Mouse (Mus musculus): ENCODE measurements around the gene Sept5. TPM values are rescaled to one million over a fixed set of nuclear protein-coding genes. Genes with fewer than 3 reads are reported as not detected.

Gene Sept5
- total RNA-seq, 2 experiments from 2014 or later: 2.6 TPM; not detected in 1

DNA sequence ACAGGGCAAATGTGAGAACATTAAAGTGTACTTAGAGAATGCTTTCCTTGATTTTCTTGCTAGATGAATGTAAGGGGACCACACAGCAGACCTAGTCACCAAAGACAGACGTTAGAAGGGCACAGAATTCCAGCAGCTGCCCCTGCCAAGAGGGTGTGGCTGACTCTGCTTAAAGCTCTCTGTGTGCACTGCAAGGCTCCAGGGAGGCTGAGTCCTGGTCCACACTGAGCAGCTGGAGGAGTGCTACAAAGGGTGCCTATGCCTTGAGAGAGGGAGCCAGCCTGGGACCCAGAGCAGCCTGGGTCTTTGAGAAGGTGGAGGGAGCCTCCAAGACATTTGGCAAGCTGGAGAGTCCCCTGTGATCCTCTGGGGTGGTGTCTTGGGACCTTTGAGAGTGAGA lies 3.6 kb upstream of the Sept5 start:
- ATAC-seq (replicated peaks; ENCODE audit: poor library complexity, severe bottlenecking): no peak

DNA sequence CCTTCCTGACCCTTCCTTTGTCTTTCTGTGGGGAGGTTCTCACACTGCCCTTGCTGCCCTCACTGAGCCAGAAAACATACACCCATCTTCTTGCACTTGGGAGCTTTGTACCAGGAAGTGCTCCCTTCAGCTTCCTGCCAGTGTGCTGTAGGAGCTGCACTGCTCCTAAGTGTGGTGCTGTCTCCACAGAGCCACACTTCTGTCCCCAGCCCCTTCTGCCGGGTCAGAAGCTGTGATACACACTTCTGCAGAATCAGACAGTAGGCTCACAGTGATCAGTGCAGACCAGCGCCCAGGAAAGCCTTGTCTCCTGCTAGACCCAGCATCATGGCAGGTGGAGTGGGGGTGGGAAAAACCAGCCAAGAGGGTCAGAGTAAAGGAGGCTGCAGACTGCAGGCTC lies 3.1 kb upstream of the Sept5 start:
- ATAC-seq (replicated peaks; ENCODE audit: poor library complexity, severe bottlenecking): no peak

DNA sequence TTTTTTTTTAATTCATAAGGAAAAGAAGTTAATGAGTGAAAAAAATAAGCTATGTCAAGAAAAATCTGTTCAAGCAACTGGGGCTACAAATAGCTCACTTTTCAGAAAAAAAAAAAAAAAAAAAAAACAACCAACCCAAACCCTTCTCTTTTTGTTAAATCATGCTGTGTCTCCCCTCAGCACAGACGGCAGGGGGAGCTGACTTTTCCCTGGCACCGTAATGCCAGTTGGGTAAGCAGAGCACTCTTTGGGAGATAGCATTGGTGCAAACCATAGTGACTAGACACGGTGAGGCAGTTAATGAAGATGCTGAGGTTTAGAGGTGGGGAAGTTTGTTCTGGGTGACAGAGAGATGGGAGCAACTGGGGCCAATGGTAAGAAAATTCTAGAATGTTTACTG lies 2.3 kb upstream of the Sept5 start:
- ATAC-seq (replicated peaks; ENCODE audit: poor library complexity, severe bottlenecking): no peak

DNA sequence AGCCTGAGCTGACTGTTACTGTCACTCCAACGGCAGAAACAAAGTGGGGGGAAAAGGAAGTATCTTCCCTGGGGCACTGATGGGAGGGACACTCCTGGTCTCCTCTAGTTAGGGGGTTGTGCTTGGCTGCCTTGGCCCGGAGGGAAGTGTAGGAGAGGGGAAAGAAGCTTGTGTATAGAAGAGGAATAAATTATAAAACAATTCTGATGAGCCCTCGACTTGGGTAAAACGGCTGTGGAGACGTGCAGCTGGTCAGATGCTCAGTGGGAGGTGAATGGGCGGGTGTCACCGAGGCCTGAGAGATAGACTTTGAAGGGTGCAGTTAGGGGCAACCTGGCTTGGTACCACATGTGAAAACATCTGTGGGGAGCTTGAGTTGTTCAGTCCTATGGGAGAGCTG lies 1.4 kb upstream of the Sept5 start:
- ATAC-seq (replicated peaks; ENCODE audit: poor library complexity, severe bottlenecking): no peak

DNA sequence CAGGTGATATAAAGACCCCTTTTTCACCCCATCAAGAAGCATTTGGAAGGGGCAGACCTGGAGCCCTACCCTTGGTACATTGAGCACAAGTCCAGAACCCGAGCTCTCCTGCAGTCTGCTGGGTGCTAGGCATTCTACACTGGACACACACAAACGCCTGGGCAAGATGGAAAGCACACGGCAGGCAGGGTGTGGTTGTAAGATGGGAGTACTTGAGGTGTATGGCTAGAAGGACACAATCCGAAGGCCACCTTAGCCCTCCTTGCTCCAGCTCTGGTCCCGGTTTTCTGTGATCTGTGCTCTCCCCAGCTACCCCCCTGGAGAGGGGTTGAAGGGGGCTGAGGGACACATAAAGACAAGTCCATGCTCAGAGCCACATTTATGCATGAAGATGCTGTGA lies 537 bp upstream of the Sept5 start:
- no peak for ATAC-seq (replicated peaks; ENCODE audit: poor library complexity, severe bottlenecking)

DNA sequence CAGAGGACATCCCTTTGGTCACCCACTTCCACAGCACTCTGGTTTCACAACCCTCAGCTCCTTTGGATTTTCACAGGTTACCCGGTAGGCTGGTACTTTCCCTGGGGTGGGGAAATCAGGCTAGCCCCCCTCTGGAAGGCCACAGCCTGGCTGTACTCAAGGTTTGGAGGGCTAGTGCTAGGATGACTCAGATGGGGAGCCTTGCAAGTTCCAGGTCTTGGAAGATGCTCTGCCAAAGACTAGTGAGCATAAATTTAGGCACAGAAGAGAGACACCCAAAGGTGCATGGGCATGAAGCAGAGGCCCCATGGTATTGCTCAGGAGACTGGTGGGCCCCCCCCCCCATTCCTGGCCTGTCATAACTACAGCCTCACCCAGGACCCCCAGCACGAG lies 810 bp downstream of the Sept5 start:
- ATAC-seq (replicated peaks; ENCODE audit: poor library complexity, severe bottlenecking): peak; percentile 11; the same call in 1 of the 2 replicates

DNA sequence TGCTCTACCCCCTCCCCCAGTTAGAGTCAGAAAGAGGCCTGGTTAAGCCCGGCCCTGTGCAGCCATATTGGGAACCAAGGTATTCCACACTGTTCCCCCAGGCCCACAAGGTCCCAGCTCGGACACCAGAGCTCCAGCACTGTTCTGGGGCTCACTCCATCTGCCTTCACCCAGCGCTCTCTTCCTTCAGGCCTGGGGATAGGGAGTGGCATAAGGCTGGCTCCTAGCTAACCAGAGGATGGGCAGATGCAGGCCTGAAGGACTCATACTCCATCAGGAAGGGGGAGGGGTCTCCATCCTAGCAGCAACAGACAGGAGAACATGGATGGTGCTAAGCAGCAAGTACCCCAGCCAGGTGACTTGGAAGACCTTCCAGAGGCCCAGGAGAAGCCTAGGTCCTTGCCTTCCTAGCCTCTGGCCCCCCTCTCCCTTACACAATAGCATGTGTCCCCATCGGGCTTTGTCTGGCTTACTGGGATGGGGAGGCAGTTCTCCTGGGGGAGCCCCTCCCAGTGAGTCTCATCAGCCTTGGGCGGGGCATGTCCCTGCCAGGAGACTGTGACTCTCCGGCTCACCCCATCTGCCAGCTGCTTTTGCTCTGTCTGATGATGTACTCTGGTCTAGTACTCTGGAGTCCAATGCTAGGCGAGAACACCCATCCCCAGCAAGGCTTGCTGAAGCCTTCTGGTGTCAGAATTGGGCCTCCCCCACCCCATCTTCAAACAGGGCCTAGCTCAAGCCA lies 1.4 kb downstream of the Sept5 start:
- ATAC-seq (replicated peaks; ENCODE audit: poor library complexity, severe bottlenecking): no peak

DNA sequence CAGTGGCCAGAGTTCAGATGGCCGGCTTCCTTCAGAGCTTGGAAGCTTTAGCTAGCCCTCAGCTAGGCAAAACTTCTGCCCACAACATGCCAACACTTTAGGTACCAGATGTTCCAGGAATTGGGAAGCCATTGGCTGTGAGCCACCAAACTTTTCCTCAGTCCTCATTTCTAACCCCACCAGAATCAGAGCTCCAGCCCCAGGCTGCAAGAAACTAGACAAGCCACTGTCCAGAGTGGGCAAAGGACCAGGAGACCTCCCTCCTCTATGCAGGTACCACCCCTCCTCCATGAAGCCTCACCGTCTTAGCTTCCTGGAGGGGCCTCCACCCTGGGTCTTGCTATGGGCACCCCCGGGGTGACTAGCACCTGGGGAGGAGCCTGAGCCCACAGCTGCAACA lies 2.6 kb downstream of the Sept5 start:
- no peak for ATAC-seq (replicated peaks; ENCODE audit: poor library complexity, severe bottlenecking)

DNA sequence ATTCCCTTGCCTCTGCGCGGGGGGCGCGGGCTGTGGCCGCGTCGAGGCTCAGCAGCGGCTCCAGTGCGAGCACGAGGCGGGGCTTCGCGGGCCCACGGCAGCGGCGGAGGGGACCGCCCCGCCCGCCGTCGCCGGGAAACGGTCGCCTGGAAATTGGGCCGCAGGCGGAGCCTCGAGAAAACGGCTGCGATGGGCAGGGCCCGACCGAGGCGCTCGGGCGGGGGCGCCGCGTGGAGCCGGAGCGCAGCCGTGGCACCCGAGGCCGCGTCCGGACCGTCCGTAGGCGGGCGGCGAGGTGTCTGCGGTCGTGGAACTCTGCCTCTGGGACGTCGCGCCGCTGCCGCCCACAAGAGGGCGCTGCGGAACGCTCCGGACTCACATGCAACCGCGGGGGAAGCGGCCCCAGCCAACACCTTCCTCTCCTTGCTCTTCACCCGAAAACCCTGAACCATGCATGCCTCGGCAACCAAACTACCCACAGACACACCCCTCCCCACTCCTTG lies 3.3 kb downstream of the Sept5 start, which contains the start of gene Gm49601:
Gene Gm49601 (minus strand): TSS at position 52 of the 503 bp plus-strand sequence.
- ATAC-seq (replicated peaks; ENCODE audit: poor library complexity, severe bottlenecking): peak; percentile 73

DNA sequence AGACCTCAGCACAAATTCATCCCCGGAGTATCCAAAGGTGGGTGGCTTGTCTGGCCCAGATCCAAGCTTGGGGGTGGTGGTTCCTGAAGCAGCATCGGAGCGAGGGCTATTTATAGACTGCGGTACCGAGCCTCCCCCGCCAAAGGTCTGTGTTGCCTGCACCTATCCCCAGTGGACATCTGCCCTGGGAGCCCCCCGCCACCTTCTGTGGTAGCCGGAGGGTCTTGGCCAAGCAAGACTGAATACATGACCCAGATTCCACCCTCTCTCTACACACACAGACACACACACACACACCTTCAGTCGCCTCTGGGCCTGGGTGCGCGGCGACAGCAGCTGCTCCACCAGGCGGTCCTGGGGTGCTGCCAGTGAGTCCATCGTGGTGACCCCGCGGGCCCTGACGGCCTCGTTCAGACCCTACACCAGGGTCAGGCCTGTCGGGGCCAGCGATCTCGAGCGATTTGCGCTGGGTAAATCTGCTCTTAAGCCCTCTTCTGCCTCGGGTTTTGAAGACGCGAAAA lies 3.9 kb downstream of the Sept5 start:
- ATAC-seq (replicated peaks; ENCODE audit: poor library complexity, severe bottlenecking): no peak

DNA sequence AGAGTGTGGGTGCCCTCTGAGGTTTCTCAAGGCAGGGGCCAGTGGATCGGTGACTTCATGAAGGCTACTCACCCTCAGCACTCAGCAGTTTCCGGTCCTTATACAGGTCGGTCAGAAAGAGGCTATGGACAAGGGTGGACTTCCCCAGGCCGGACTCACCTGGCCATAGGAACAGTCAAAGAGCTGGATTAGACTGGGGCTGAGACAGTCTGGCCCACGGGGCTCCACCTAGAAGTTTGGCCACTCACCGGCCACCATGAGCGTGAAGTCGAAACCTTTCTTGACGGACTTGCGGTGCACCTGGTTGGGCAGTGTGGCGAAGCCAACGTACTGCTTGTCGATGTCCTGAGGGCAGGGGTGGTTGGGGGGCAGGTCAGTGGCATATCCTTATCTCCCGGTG lies 4.7 kb downstream of the Sept5 start:
- ATAC-seq (replicated peaks; ENCODE audit: poor library complexity, severe bottlenecking): no peak

DNA sequence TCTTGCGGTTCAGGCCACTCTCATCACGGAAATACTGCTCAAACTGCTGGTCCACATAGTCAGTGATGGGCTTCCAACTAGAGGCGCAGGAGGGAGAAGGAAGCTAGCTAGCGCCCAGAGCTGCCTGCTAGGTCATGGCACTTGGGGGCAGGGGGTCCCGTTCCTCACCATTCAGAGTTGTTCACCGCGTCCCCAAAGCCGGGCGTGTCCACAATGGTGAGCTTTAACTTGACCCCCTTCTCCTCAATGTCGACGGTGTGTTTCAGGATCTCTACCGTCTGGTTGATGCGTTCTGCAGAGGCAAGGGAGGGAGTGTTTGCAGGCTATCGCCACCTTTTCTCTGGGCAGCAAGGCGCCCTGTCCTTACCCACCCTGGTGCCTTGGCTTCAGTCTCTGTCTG lies 5.1 kb downstream of the Sept5 start:
- ATAC-seq (replicated peaks; ENCODE audit: poor library complexity, severe bottlenecking): no peak

DNA sequence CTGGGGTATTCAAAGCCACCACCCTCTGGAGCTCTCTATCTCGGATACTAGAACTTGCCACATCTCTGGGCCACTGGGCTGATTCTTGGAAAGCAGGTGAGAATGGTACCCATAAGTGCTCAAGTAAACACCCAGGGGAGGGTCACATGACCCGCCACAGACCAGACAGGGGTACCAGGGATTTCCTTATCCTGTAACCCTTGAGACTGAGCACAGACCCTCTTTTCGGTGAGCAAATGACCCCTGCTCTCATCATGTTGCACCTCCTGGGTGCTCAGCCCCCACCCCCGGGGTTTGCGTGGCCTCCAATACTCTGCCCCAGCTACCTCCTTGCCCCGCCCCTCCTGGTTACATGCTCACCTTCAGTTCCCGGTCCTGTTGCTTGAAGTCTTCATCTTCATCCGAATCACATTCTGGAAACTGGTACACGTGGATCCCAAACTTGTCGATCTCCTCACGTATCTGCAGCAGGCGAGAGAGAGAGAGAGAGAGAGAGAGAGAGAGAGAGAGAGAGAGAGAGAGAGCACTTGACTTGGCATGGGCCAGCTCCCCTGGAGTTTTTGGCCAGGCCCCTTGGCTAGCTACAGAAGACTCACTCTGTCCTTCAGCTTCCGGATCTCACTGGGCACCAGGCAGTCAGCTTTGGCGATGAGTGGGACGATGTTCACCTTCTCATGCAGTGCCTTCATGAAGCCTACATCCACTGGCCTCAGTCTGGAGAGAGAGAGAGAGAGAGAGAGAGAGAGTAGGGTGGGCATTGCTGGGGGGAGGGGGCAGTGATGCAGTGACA lies 5.8 kb downstream of the Sept5 start:
- no peak for ATAC-seq (replicated peaks; ENCODE audit: poor library complexity, severe bottlenecking)

DNA sequence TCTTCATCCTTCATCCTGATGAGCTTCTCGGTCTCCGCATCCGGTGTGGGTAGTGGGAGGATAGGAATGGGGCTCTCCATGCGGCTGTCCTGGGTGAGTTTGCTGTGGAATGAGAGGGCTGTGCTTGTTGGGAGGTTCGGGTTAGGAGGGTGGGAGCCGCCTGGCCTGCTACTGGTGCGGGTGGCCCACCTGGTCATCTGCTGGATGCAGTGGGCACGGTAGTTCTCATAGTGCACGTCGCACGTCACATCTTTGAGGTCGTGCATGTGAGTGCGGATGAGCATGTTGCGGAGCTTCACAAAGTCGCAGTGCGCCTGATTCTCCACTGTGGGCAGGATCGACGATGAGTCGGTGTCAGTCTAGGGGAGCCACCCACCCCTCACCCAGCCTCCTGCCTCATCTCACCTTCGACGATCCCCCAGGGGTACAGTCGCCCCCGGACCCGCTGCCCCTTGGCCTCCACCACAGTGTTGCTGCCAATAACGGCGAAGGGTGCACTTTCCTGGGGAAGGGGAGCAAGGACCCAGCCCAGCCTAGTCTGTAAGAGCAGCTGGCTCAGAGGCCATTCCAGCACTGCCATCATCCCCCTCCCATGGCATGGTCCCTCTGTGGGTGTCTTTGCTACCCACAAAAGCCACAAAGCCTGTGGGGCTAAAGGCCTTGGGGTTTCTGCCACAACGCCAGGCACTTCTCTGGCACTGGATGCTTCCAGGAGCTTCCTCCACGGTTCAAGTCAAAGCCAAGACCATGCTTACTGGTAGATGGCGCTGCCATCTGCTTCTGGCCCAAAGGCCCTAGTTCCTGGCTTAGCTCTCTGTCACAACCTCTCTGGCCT lies 6.6 kb downstream of the Sept5 start:
- no peak for ATAC-seq (replicated peaks; ENCODE audit: poor library complexity, severe bottlenecking)

DNA sequence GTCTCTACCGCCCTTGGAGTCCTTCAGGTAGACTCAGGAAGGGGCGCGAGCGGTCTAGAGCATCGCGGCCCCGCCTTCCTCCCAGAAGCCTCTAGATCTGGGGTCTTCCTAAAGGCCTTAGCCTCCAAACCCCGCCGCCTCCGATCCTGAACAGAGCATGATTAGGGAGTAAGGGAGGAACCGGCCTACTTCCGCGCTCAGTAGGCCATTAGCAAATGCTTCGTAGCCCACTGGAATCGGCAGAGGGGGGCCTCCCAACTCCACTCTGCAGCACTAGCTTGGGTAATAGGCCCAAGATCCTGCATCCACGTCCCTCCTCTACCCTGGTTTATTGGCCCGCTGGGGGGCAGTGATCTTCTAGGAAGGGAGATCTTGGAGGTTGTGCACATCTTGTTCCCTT lies 7.7 kb downstream of the Sept5 start, which contains the start of gene Gp1bb:
Gene Gp1bb (minus strand): TSS at position 385 of the 400 bp plus-strand sequence.
- ATAC-seq (replicated peaks; ENCODE audit: poor library complexity, severe bottlenecking): no peak

DNA sequence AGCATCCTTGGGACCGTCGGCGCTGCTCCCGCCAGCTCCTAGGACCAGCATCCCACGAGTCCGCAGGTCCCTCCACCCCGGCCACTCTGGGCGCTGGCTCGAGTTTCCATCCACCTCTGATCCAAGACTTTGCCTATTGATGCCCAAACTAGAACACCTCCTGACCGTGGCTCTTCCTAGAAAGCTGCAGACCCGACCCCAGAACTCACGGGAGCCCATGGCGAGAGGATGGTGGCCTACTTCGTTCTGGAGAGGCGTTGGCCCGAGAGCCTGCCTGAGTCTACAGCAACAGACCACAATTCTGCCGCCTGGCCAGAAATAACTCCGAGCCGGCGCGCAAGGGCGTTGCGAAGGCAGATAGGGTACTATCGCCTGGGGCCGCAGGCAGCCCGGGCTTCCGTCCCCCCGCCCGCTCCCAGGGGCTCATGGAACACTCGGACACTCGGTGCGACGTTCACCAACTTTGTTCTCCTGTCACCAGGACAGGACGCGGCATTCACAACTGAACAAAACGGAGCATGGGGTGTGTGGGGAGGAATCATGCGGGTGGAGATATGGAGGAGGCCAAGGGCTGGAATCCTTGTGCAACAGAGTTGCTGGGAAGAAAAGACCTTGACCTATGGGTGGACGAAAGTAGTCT lies 8.3 kb downstream of the Sept5 start:
- ATAC-seq (replicated peaks; ENCODE audit: poor library complexity, severe bottlenecking): no peak

DNA sequence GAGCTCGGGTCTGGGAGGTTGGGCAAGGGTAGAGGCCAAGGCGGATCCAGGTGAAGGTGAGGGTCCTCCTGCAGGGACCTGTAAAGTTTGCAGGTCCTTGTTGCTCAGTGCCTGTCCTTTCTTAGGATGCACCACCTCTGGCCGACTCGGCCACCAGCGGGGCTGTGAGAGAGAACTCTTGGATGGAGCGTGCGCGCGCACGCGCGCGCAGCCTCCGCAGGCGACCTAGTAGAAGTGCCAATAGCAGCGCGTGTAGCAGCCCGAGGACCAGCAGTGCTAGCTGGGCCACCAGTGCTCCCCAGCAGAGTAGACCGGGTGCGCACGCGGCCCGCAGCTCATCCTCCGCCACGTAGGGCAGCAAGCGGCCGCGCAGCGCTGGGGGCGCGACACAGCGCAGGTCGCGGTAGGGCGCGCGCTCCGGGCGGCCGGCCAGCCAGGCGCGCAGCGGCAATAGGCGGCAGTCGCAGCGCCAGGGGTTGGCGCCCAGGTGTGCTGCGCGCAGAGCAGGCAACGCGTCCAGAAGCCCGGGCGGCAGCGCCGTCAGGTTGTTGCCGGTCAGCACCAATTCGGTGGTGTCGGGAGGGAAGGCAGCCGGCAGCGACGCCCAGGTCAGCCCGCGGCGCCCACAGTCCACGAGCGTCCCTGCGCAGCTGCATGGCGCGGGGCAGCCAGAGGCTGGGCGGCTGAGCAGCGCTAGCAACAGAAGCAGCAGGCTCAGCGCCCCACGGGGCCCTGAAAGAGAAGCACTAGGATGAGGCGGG lies 9.0 kb downstream of the Sept5 start:
- ATAC-seq (replicated peaks; ENCODE audit: poor library complexity, severe bottlenecking): no peak

DNA sequence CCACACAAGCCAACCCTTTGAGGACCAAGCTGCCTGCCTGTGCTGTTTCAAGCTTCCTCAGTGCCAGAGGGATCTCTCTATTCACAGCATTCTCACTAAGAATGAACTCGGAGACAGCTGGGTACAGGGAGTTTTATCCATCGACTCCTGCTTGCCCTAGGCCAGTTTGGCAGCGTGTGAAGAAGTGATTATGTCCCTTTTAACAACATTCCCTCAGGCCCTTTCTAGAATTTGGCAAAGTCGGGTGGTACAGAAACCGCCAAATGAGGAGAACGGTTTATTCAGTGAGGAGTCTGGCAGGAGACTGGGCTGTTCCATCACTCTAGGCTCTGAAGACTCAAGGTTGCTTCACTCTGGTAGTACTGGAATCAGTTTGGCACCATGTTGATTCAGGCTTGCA lies 9.6 kb downstream of the Sept5 start:
- no peak for ATAC-seq (replicated peaks; ENCODE audit: poor library complexity, severe bottlenecking)

DNA sequence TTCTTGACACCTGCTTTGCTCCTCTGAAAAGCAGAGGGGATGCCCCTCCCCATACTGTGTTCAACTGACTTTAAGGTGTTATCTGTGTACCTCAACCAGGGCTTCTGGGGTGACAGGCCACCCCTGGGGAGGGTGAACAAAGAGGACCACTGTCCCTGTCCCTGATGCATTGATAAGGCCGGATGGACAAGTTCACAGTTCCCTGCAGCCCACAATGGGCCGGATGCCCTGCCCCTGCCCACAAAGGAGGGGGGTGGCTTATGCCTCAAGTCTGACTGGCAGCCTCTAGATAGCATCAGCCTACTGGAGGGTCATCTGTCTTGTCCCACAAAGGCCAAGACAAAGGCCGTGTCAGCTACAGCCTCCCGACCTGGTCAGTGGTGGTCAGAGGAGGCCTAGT lies 10.6 kb downstream of the Sept5 start:
- ATAC-seq (replicated peaks; ENCODE audit: poor library complexity, severe bottlenecking): no peak

Data from granulocyte monocyte progenitor cell, adult 5-6 weeks (primary cell).